Mouse (Mus musculus): Measurements from ENCODE around the gene Smim24.
A peak's percentile ranks its signal among the peaks of the same experiment; 100 is the strongest.

The Smim24 gene

DNA sequence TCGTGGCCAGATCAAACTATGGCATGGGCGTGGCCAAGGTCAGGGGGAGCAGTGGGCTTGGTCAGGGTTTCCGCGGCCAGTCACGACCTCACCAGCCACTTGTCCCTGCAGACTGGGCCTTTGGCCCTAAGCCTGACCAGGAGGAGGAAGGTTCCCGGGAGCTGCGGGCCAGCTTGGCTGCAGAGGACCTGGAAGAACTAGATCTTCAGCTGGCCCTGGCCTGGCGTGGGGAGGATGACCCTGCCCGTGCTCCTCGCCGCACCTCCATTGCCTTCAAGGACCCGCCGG is 2.2 kb upstream of the Smim24 start:
- no peak for DNase-seq (ENCODE audit: low read depth, low spot score)

DNA sequence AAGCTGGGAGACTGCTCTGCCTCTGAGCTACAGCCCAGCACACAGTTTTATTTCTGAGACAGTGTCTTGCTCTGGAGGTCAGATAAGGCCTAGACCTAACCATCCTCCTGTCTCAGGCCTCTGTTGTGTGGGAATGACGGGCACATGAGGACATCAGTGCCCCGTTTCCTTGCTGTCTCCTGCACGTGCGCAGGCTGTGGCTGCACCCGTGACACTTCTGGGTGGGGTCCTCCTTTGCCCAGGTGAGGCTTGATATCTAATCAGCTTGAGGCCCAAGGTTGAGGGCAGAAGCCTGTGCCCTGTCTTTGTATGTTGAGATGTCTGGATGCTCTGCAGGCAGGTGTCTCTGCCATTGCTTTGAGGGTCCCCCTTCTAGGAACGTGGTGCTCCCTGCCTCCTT is 581 bp upstream of the Smim24 start:
- DNase-seq (ENCODE audit: low read depth, low spot score): no peak

DNA sequence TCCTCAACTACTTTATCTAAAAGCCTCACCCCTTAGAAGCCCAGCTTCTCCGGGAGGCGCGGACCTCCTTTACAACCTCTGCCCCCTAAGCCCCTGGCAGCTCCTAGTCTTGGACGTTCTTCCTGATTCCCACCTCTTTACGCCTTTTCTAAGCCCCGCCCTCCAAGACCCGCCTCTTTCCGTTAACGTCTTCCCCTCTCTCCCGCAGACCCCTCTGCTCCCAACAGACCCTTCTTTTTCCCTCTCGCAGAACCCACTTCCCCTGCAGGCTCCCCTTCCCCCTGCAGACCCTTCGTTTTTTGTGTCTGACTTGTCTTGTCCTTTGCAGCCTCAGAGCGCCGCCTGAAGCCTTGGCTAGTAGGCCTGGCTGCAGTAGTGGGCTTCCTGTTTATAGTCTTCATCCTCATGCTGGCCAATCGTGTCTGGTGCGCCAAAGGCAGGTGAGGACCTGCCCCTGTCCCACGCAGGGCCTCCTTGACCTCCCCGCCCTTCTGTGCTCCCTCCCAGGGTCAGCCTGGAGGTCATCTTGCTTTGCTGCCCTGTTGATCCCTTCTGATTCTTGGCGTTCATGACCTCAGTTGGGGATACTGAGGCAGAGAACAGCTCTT is 709 bp downstream of the Smim24 start:
- DNase-seq (ENCODE audit: low read depth, low spot score): no peak

DNA sequence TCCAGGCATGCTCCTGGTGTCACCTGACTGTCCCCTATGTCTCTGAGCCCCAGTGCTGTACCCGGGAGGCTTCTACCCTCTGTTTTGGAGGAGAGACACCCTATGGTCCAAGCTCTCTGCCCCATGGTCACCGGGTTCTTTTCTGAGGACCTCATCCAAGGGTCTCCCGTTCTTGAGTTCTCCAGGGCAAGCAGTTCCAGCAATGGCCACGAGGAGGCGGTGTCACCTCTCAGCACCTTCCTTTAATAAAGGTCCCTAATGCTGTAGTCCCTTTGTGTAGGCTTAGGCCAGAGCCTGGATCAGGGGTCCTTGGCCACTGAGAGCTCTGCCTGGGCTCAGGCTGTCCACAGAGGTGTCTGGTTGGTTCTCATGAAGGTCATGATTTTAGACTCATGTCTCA is 2.3 kb downstream of the Smim24 start:
- no peak for DNase-seq (ENCODE audit: low read depth, low spot score)

DNA sequence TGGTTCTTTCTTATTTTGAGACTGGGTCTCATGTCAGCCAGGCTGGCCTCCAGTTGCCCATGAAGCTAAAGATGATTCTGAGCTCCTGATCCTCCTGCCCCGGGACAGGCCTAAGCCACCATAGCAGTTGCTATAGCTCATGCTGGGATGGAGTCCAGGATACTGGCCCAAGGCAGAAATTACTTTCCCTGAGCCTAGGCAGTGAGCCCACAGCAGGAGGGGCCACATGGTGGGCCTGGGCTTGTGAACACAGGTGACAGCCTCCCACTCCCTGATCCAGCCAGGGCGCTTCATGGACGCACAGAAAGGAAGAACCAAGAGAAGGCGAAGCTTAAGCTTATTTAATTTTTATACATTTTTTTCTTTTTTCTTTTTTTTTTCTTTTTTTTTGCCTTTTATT is 3.0 kb downstream of the Smim24 start:
- DNase-seq (ENCODE audit: low read depth, low spot score): no peak

DNA sequence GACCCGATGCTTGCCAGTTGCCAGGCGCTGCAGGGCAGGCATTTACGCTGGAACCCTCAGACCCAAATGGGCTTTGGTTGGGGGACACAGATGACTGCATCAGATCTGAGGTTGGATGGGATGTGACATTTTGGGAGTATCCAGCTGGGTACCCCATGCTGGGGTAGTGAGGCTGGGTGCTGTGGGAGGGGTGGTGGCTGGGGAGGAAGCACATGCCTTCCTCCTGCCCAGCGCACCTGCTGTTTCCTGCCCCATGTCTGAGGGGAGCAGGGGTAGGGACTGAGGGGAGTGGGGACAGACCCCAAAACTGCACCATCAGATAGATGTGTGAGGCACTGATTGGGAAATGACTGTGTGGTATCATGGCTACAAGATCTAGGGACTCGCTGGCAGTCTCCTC is 3.9 kb downstream of the Smim24 start:
- DNase-seq (ENCODE audit: low read depth, low spot score): no peak

DNA sequence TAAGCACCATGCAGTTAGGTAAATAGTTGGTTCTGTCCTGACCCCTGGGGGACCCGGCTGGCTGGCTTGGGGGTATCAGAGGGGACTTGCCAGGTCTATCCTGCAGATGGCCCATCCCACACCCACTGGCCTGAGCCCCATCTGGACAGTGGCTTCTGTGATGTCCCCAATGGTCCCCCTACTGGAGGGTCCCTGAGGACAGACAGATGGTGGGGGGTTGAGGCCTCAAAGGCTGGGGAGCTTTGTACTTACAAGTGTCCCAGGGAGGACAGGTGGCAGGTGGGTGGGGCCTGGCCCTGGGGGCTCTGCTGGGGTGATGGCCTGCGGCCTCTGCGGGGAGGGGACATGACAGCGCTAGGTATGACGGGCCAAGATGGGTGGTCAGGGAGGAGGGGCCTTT is 6.4 kb downstream of the Smim24 start:
- no peak for DNase-seq (ENCODE audit: low read depth, low spot score)

DNA sequence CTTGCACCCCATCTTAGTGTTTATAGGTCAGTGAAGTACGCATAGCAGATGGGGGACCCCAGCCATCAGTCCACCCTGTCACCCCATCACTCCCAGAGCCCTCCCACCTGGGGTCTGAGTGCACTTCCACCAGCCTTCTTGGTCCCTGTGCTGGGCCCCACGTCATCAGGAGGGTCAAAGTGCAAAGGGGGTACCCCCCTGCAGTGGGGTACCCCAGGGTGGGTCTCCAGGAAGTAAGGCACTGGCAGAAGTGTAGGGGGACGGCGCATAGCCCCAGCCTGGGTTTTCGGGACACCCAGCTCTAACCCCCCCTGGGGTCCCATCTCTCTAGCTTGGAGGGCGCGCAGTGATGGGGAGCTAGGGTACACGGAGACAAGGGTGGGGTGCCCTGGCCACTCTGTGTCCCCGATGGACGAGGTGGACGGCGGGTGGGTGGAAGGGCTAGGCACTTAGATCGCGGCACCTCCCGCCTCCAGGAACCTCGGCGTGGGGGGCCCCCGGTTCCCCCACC is 7.0 kb downstream of the Smim24 start:
- no peak for DNase-seq (ENCODE audit: low read depth, low spot score)

DNA sequence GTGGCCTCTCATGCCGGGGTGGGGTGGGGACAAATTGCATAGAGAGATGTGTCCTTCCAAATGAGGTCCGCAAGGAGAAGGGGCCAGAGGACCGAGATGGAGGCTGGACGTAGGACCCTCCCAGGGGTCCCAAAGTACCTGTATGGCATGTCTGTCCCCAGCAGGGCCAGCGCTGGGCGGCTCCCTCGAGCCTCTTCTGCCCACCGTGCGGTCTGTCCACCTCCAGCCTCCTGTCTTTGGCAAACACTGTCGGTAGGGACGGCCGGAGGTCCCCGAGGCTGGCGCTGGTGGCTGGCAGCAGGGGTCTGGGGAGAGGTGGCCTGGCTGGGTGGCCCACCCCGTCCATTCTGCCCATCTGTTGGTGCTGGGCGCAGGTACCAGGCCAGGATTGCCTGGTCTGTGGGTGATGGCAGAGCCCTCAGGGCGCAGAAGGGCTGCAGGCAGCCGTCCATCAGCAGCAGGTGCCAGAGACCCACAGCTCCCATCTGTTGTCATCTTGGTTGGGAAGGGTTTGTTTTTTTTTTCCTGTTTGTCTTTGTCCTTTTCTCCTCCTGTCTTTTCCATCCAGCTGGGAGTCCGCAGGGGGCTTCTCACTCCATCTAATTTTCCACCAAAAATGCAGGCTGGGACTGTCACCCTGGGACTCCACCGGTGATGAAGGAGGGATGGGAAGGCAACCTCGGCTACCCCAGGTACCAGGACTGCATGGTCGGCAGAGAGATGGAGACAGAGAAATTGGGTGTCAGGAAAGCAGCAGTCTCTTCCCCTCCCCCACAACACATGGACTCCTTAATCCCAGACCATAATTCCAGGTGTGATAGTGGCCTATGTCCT is 7.7 kb downstream of the Smim24 start:
- no peak for DNase-seq (ENCODE audit: low read depth, low spot score)

DNA sequence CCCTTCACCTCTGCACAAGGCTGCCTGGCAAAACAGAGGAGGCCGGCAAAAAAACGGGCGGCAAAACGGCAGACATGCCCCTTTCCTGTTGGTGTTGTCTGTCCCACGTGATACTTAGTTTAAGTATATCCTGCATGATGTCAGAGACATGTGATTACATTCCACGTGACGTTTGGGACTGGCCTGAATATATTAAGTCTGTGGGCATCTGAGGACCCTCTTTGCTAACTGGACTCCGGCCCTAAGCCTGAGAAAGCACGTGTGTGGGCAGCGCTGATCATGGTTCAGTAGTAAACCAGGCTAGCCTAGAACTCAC is 8.3 kb downstream of the Smim24 start:
- DNase-seq (ENCODE audit: low read depth, low spot score): no peak

DNA sequence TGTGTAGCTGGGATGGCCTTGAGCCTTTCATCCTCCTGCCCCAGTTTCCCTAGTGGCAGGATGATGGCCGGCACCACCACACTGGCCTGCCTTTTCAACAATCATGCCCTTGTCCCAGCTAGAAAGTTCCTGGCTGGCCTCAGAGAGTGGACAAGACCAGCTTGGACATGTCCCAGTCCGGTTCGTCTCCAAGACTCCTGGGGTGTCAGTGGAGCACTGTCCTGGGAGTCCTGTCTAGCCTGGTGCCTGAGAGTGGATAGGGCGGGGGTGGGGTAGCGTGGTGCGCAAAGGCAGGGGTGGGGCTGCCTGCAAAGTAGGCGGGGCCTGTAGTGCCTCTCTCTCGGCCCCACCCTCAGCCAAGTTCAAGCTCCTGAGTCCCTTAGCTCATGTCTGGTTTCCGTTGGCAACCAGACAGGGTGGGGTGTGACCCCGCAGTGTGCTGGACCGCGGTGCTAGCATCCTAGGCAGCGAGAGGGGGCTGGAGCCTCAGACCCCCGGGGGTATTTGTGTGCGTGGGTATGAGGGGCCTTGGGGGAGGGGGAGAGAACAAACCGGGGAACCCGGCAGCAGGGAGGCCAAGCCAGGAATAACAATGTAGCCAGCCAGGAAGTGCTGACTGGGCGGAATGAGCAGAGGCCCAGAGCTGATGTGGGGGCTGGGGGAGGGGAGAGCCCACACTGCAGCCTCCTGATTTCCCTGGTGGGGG is 8.8 kb downstream of the Smim24 start:
- DNase-seq (ENCODE audit: low read depth, low spot score): peak; percentile 72

DNA sequence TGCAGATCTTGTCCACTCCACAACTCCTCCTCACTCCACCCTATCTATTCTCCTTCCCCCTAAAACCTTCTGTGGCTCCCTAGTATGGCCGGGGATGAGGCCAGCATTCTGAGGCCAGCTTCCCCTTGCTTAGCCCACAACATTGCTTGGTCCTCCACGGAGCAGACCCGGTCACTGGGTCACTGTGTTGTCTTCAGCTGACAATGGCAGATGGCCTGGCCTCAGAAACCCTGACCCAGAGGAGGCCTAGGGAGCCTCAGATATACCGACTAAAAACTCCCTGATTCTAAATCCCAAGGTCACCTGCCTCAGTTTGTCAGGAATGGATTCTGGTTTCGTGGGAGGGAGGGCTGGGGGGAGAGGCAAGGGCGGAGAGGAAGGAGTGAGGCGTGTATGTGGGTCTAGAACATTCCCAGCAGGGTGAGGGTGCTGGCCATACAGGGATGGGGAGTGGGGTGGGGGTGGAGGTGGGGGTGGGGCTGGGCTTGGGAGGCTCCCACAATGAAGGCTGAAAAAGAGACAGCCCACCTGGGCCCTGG is 9.4 kb downstream of the Smim24 start:
- DNase-seq (ENCODE audit: low read depth, low spot score): no peak

DNA sequence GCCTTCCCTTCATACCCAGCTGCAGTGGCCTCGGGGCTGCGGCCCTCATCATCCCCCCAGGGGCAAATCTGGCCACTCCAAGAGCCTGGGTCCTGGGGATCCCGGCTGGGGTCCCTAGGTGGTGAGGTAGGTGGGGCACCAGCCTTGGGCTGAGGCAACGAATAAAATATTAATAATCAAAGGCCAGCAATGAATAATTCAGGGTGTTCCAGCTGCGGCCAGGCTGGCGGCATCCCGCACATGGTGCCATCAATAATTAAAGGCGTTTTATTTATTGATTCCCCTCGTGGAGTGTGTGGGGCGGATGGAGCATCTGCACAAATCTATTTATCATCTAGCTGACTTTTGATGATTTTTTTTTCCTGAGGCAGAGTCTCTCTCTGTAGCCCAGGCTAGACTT is 10.7 kb downstream of the Smim24 start:
- no peak for DNase-seq (ENCODE audit: low read depth, low spot score)

DNA sequence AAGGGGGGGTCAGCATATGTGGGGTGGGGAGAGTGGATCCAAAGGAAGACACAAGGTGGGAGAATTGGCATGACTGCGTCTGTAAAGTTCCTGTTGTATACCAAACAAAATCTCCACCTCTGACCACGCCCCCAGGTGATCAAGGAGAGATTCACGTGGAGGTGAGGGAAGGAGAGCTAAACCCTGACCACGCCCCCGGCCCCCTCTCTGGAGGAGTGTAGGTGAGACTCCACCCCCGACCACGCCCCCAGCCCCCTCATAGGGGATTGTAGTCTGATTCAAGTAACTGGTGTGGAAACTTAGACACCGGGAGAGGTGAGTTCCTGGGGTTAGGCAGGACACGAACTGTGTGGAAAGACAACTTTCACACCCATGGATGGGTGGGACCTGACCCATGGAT is 11.2 kb downstream of the Smim24 start:
- no peak for DNase-seq (ENCODE audit: low read depth, low spot score)

DNA sequence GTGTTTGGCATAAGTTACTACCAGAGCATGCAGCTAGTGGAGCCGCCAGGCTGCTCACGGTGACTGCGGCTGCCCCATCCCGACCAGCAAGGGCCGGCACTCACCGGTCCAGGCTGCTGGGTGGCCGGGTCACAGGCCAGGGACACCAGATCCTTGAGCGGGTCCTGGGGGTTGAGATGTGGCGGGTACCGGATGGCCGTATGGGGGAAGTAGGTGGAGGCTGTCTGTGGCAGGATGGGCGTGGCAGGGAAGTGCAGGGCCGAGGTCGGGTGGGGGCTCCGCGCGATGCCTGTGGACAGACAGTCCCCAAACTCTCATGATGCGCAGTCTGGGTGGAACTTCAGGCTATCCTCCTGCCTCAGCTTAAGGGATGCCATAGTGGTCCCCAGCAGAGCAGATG is 11.9 kb downstream of the Smim24 start:
- no peak for DNase-seq (ENCODE audit: low read depth, low spot score)

DNA sequence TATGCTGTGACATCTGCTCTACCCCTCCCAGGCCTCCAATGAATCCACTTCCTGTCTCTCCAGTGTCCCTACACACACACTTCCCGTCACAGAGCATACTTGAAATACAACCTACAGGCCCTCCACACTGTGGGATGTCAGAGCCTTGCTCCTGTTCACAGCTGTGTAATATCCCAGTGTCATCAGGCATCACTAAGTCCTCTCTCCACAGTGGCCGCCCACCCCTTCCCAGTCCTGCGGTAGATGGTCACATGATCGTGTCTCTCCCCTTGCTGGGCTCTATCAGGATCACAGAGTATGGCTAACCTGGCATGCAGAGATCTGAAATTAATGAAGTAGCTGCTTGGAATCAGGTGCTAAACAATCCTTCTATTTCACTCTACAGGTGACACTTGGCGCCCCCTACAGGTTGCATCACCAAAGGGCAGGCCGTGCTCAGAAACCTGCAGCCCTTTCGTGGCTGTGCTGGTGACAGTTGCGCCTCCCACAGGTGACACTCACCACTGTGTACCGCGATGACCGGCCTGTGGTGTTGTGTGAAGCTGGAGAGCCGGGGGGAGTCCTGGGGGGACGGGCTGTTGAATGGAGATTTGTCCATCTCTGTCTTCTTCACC is 12.8 kb downstream of the Smim24 start:
- no peak for DNase-seq (ENCODE audit: low read depth, low spot score)

DNA sequence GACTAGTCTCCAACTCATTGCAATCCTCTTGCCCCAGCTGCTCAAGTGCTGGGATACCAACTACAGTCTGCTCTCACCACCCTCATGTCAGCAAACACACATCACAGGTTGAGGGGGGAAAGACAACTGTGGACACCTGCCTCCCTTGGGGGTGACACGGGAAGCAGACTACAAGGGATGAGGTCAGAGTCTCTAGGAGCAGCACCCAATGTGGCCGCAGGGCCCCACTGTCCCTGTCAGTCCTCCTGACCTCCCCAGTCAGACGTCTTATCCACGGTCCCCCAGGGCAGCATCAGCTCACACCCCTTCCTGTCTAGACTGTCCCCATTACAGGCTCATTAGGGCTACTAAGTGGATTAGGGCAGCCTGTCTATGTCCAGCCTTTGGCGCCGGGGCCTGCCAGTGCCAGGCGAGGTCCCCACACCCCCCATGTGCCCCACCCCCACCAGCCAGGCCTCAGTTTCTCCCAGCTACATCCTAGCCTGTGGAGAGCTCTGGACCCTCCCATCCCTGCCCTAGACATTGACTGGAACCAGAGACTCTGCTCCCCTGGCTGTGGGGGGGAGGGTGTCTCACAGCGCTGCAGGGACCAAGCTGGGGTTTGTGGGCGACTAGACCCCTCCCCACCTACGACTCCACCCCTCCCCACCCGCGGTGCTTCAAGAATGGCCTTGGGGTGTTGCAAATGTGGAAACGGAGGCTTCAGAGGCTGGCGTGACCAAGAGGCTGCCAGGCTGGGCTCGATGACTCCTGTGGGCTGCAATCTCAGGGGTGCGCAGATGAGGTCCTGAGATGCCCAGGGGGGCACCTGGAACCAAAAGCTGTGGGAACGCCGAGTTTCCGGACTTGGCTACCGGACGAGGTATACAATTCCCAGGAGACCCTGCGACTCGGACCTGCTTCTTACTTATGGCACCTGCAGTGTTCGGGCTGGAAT is 13.9 kb downstream of the Smim24 start:
- no peak for DNase-seq (ENCODE audit: low read depth, low spot score)

DNA sequence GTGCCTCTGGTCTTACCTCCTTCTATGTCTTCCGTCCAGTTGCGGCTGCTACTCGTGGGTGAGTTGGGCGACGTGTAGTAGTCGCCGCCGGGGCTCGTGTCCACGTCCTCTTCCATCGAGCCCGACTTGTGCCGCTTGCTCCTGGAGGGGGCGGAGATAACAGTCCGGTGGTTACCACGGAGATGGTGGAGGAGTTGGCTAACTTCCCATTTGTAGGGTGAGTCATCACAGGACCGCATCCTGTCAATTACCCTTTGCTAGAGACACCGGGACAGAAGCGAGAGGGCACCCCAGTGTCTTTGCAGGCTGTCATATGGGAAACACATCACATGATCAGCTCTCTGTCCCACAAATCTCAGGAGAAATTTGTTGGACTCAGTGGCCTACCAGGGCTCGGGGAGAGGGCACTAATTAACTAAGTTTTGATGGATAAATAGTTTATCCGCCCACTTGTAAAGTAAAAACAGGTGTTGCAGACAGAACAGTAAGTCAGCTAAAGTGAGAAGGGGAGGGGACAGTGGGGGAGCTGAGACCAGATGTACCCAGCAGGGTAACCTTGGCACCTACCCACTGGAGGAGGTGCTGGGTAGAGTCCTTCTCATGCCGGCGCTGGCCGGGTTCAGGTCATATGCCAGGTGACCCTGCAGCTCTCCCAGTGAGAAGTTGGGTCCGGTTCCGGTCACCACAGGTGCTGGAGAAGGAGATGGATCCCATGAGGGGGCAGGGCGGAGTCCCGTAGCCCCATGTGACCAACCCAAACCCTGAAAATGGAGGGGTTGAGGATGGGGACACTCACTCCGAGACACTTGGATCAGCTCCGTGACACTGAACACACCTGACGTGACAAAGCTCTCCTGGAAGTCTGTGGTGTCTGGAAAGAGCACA is 14.9 kb downstream of the Smim24 start:
- DNase-seq (ENCODE audit: low read depth, low spot score): peak; percentile 90

DNA sequence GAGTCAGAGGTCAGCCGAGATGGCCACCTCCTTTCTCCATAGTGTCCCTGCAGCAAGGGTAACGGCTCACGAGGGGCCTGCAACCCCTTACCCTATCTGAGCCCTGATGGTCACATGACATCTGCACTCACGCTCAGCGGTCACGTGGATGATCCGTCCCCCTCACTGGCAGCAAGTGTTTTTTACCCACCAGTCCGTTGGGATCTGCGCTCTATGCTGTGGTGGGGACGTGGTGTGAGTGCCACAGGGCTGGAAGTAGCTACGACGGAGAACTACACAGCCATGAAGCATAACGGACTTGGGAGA is 15.5 kb downstream of the Smim24 start:
- no peak for DNase-seq (ENCODE audit: low read depth, low spot score)

DNA sequence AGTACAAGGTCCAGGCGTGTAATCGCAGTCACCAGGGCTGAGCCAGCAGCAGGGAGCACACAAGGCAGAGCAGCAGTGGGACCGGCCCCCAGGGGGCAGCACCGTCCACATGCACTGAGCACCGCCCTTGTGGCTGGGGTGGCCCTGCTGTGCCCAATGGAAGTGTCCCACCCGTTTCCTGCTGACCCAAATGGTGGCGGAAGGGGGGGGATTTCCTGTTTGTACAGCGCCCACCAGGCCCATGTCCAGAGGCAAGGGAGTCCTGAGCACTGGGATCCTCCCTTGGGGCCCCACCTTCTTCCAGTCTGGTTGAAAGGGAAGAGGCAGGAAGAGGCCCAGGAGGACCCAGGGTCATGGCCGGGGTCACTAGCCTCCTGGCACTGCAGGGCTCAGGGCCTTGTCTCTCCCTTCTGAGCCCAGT is 16.0 kb downstream of the Smim24 start:
- DNase-seq (ENCODE audit: low read depth, low spot score): peak; percentile 91

Measured in skeletal muscle tissue, adult 2 months (tissue).